Mouse (Mus musculus) testis, postnatal 14 days (tissue): ENCODE measurements around the gene Megf11.

Experiments
- DNase-seq: peaks from one replicate; pipeline ENCODE4 v3.0.0; 2021; ENCODE audit warnings: low spot score

The Megf11 gene

DNA sequence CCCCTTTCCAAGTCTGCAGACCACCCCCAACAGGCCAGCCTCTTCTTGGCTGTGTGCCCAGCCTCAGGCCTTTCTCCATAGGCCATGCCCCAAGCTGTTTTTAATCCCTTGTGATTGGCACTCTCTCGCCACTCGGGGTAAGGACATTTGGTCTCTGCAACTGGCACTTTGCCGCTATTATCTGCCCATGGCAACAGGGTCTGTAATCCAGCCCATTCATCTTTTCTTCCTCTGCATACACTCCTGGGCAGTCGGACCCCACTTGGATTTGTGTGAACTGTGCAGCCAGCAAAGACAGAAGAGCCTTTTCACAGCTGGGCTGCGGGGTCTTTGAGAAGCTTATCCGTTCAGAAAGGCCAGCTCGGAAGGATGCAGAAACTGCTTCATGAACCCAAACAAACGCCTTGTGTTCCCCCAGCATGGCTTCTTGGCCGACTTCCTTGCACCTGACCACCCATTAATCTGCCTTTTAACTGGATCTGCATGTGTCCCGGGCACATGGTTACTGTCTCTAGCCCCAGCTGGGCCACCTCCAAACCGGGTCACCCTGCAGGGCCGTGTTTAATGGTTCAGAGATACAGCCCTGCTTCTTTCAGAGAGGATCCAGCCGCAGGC, 220.4 kb downstream of the Megf11 start:
- no peak for DNase-seq

- no peak for DNase-seq
Observed at GRCm38 (mm10) chr9:64607049-64607448, 221.6 kb downstream of the Megf11 start.

- no peak for DNase-seq
Observed at GRCm38 (mm10) chr9:64609546-64609945, 224.1 kb downstream of the Megf11 start.

GRCm38 (mm10) chr9:64612121-64612983, 226.9 kb downstream of the Megf11 start:
- no peak for DNase-seq

DNA sequence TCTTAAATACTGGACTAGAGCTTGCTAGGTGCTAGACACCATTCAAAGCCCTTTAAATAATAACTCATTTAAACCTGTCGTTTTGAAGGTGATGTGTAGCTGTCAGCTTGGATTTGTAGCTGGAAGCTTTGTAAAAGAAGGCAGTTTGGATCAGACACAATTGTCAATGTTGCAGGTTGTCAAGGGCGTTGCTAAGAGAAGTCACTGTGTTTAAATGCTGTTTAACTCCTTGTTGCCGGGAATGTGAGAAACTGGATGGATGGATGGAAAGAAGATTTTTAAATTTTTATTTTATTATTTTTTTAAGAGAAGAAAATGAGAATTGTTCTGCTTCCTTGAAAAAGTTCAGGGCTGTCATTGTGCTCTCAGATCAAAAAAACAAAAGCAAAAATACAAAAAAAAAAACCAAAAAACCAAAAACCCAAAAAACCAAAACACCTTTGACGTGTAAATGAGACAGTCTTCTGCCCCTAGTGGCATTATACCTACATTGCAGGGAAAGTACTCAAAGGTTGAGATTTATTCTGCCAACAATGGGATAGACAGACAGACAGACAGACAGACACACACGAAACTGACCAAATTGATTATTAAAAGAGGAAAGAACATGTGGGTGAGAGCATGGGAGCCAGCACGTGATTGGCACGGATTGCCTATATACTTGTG, 227.7 kb downstream of the Megf11 start:
- no peak for DNase-seq

DNA sequence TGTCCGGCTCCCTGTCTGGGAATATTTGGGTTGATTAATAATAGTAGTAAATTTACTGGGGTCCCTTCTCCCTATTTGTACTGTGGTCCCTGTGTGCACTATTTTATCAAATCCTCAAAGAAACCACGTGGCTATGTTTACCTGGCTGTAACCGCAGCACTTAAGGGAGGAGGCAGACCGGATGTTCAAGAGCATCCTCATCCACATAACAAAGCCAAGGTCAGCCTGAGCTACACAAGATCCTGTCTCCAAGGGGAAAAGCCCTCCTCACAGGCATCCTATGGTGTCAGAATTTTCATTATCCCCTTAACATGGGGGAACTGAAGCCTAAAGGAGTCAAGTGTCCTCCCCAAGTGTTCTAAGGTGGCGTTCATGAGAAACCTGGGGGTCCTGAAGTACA, 232.0 kb downstream of the Megf11 start:
- no peak for DNase-seq

- DNase-seq = no peak
Observed at GRCm38 (mm10) chr9:64618433-64618832, 233.0 kb downstream of the Megf11 start.

GRCm38 (mm10) chr9:64619440-64619839, 234.0 kb downstream of the Megf11 start:
- no peak for DNase-seq

DNA sequence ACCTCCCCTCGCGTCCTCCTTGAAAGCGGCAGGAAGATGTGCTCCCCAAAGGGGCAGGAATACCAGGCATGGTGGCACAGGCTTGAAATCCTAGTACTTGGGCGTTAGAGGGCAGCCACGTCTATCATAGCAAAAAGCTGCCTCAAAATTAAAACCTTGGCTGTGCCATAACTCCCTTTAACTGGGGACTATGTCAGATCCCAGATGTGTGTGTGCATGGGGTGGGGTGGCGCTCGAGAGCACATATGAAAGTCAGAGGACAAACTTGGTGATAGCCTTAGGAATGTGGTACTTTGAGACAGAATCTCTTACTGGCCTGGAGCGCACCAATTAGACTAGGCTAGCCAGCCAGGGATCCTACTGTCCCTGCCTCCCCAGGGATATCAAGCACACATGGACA, 235.2 kb downstream of the Megf11 start:
- DNase-seq = no peak

GRCm38 (mm10) chr9:64621499-64622296, 236.3 kb downstream of the Megf11 start:
- no peak for DNase-seq

- no peak for DNase-seq
Observed at GRCm38 (mm10) chr9:64623361-64623760, 237.9 kb downstream of the Megf11 start.

- no peak for DNase-seq
Observed at GRCm38 (mm10) chr9:64624536-64624935, 239.1 kb downstream of the Megf11 start.

GRCm38 (mm10) chr9:64629802-64630201, 244.4 kb downstream of the Megf11 start:
- no peak for DNase-seq

- DNase-seq = no peak
Observed at GRCm38 (mm10) chr9:64633169-64633568, 247.7 kb downstream of the Megf11 start.

DNA sequence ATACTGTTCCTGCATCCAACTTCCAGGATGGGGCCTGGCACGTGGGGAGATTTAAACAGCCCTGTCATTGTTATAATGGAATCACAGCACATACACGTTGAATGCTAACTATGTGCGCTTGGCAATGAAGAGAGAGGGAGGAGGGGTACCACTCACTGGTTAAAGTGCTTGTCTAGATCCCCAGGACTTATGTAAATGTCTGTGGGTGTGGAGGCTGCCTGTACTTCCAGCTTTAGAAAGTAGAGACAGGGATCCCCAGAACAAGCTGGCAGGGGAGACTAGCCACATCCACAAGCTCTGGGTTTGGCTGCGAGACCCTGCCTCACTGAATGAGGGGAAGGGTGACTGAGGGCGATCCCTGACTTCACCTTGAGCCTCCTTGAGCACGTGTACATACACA, 250.7 kb downstream of the Megf11 start:
- no peak for DNase-seq

DNA sequence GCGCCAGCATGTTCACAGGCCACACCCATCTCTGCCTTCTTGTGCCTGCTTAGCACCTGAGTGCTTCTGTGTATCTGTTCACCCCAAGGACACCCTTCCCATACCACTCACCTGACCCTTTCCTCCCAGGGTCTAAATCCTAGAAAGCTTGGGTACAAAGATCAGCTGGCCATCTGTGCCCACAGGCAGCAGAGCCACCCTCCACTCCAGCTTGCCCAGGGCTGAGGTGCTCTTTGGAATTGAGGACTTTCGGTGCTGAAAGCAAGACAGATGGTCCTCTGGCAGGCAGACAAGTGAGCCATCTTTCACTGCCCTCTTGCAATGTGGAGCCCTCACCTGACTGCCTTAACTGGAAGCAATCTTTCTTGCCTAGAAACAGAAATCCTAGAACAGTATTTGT, 251.5 kb downstream of the Megf11 start:
- no peak for DNase-seq

DNA sequence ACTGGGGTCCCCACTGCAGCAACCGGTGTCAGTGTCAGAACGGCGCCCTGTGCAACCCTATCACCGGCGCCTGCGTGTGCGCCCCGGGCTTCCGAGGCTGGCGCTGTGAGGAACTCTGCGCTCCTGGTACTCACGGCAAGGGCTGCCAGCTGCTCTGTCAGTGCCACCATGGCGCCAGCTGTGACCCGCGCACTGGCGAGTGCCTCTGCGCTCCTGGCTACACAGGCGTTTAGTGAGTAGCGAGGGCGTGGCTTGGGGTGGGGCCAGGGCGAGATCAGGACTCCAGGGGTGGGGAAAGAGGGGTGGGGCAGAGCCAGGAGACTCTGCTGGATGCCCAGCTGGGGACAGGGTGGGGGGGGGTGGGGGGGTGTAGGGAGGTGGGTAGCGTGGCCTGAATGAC, 252.8 kb downstream of the Megf11 start:
- no peak for DNase-seq

DNA sequence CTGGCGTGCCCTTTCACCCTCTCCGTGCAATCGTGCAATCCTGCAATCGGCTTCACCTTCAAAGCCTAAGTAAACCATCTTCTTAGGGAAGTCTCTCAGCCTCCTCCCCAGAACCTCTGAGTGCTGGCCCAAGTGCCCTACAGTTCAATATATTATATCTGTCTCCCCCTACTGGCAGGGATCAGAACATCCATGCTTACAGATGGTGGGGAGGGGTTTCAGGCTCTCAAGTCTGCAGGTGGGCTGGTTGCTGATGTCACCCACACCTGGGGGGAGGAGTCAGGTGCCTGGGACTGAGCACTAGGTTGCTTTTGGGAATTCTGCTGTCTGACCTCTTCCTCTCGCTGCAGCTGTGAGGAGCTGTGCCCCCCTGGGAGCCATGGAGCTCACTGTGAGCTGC, 254.2 kb downstream of the Megf11 start:
- DNase-seq = no peak

- no peak for DNase-seq
Observed at GRCm38 (mm10) chr9:64644129-64644528, 258.7 kb downstream of the Megf11 start.

DNA sequence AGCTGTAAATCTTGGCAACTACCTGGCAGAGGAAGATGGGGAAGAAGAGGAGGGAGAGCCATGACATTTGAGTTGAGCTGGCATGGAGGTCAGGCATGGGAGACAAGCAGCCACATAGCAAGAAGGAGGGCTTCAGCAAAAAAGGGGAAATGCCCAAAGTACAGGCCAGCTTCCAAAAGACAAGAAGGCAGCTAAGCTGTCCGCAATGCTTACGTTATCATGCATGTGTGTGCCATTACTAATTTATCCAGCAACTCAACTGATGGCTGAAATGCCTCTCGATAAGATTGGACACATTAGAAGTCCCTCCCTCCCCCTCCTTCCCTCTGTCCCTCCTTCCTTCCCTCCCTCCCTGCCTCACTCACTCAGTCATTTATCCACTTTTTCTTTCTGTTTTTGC, 260.0 kb downstream of the Megf11 start:
- no peak for DNase-seq

DNA sequence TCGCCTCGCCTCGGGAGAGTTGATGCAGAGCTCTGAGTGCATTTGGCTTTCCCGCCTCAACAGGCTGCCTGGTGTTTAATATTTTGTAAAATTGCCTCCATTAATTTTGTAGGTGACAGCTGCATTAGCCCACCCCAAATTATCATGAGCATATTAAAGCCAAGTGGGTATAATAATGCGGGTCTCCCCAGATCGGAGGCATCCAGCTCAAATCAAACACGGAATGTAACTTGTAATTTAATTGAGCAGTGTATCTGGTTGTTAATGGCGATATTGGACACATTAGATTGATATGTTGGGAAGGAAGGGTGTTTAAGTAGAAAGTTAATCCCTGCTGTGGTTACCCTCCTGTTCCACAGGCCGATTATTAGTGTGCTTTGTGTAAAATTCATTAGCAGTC, 264.0 kb downstream of the Megf11 start:
- DNase-seq = no peak

DNA sequence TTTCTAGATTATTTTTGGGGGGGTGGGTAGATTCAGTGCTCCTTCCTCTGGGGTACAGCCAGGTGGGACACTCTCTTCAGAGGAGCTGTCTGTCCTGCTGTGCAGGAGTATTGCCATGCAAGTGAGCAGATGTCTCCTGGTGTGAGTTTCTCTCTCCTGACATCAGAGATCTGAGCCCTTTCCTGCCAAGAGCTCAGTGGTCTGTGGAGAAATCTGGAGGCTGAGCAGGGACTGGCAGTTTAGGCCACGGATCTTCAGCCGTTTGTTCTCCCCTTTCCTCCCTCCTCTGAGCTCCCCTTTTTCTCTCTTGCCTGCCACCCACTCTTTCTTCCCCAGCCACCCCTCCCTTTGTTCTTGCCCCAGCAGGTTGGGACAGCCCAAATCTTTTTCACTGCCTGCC, 264.5 kb downstream of the Megf11 start:
- no peak for DNase-seq
